Comparison of ENCODE assay signal across 21 mouse cellular contexts in the genomic region with DNA sequence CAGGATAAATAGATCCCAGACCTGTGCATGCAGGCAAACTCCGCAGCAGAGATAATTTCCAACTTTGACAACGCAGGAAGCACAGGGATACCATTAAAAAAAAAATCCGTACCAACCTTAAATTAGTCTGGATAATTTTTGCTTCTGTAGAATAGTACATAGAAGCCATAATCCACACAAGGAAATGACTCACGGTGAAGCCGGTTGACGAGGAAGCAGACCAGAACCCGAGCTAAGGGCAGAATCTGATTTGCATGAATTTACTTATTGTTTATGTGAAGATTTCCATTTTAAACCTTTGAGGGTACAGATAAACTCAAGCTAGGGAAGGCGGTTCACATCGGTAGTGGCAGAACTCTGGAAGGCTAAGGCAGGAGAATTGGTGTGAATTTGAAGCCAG. TPM values are rescaled to one million over a fixed set of nuclear protein-coding genes. Genes with fewer than 3 reads are reported as not detected.
A peak's percentile ranks its signal among the peaks of the same experiment; 100 is the strongest.
DNase-seq lines count a peak whose midpoint lies in the region; ATAC-seq lines count a peak whose summit lies in the region.
"Had no signal": no experiment of that assay in that cellular context is flagged by ENCODE, and none has a peak within 500 bp of the region (broad histone marks: within the 10 kb centered on the region; RNA-seq: fewer than 3 reads in every experiment).

No protein-coding gene starts in this region.

- no peaks in the 10 kb centered on the region for H3K36me3 ChIP-seq in hindbrain, embryonic 13.5 days
- no peaks in the 10 kb centered on the region for H3K36me3 ChIP-seq in hindbrain, embryonic 11.5 days (ENCODE audit: control insufficient read depth, insufficient read depth, low read length)
- no peaks in the 10 kb centered on the region for H3K36me3 ChIP-seq in neural tube, embryonic 13.5 days
- no peaks in the 10 kb centered on the region for H3K36me3 ChIP-seq in neural tube, embryonic 15.5 days
- H3K36me3 ChIP-seq: forebrain, embryonic 12.5 days; heart, embryonic 13.5 days; intestine, embryonic 15.5 days had no signal

- H3K27ac ChIP-seq in hindbrain, embryonic 13.5 days: peak overlapping the region; percentile 1; the same call in 1 of the 2 replicates
- no peak overlapping the region for H3K27ac ChIP-seq in hindbrain, embryonic 11.5 days (ENCODE audit: low read depth, low read length)
- peak overlapping the region; percentile 72 for H3K27ac ChIP-seq in neural tube, embryonic 13.5 days (replicated peaks)
- no peak overlapping the region for H3K27ac ChIP-seq in neural tube, embryonic 15.5 days (replicated peaks)
- H3K27ac ChIP-seq: forebrain, embryonic 12.5 days; gastrocnemius, adult 2 months; heart, embryonic 13.5 days; intestine, embryonic 15.5 days had no signal

- WGBS in hindbrain, embryonic 13.5 days: 49% methylated on average over 9 of the region's 9 CpGs
- 76% methylated on average over 9 of the region's 9 CpGs for WGBS in hindbrain, embryonic 11.5 days
- WGBS in neural tube, embryonic 13.5 days: 49% methylated on average over 9 of the region's 9 CpGs
- WGBS in neural tube, embryonic 15.5 days: 51% methylated on average over 9 of the region's 9 CpGs

- peaks cover 19% of the 10 kb centered on the region for H3K4me1 ChIP-seq in hindbrain, embryonic 13.5 days (replicated peaks)
- no peaks in the 10 kb centered on the region for H3K4me1 ChIP-seq in hindbrain, embryonic 11.5 days (replicated peaks; ENCODE audit: control insufficient read depth, insufficient read depth, low read length)
- H3K4me1 ChIP-seq in neural tube, embryonic 13.5 days (replicated peaks): peaks cover 29% of the 10 kb centered on the region
- peaks cover 7% of the 10 kb centered on the region; the same call in 1 of the 2 replicates for H3K4me1 ChIP-seq in neural tube, embryonic 15.5 days
- H3K4me1 ChIP-seq: intestine, embryonic 15.5 days had no signal

- H3K4me2 ChIP-seq in hindbrain, embryonic 13.5 days: no peak overlapping the region
- H3K4me2 ChIP-seq in hindbrain, embryonic 11.5 days (replicated peaks; ENCODE audit: low read depth, low read length): no peak overlapping the region
- H3K4me2 ChIP-seq in neural tube, embryonic 13.5 days: peak overlapping the region; percentile 0; the same call in 1 of the 2 replicates
- H3K4me2 ChIP-seq in neural tube, embryonic 15.5 days: no peak overlapping the region
- H3K4me2 ChIP-seq: forebrain, embryonic 12.5 days; heart, embryonic 13.5 days; intestine, embryonic 15.5 days had no signal

- ATAC-seq in frontal cortex, adult (ENCODE audit: low TSS enrichment): peak; percentile 76; the same call in 1 of the 2 replicates
- no peak for ATAC-seq in hindbrain, embryonic 13.5 days (ENCODE audit: low FRiP score)
- ATAC-seq in hindbrain, embryonic 11.5 days (ENCODE audit: low FRiP score): no peak
- no peak for ATAC-seq in neural tube, embryonic 13.5 days (ENCODE audit: low read depth)
- ATAC-seq in neural tube, embryonic 15.5 days (ENCODE audit: low FRiP score): no peak
- ATAC-seq: activated CD4-positive, CD25-positive, alpha-beta regulatory T cell, adult 4 months; forebrain, embryonic 16.5 days; intestine, embryonic 15.5 days; Patski had no signal

- H3K27me3 ChIP-seq in hindbrain, embryonic 13.5 days: no peaks in the 10 kb centered on the region
- no peaks in the 10 kb centered on the region for H3K27me3 ChIP-seq in hindbrain, embryonic 11.5 days (ENCODE audit: control insufficient read depth, insufficient read depth, low read length)
- H3K27me3 ChIP-seq in neural tube, embryonic 13.5 days: no peaks in the 10 kb centered on the region
- H3K27me3 ChIP-seq in neural tube, embryonic 15.5 days (replicated peaks): no peaks in the 10 kb centered on the region
- H3K27me3 ChIP-seq: CH12.LX; forebrain, embryonic 12.5 days; heart, embryonic 13.5 days; intestine, embryonic 15.5 days had no signal

- no peak overlapping the region for H3K4me3 ChIP-seq in hindbrain, embryonic 13.5 days
- no peak overlapping the region for H3K4me3 ChIP-seq in hindbrain, embryonic 11.5 days (ENCODE audit: low read depth, low read length)
- H3K4me3 ChIP-seq in neural tube, embryonic 13.5 days: no peak overlapping the region
- H3K4me3 ChIP-seq in neural tube, embryonic 15.5 days (replicated peaks): no peak overlapping the region
- H3K4me3 ChIP-seq: forebrain, embryonic 12.5 days; gastrocnemius, adult 2 months; heart, embryonic 13.5 days; intestine, embryonic 15.5 days had no signal

- H3K9ac ChIP-seq in hindbrain, embryonic 13.5 days: no peak overlapping the region
- no peak overlapping the region for H3K9ac ChIP-seq in hindbrain, embryonic 11.5 days (ENCODE audit: low read depth, low read length)
- H3K9ac ChIP-seq in neural tube, embryonic 13.5 days: no peak overlapping the region
- H3K9ac ChIP-seq in neural tube, embryonic 15.5 days (replicated peaks): no peak overlapping the region
- H3K9ac ChIP-seq: forebrain, embryonic 12.5 days; heart, embryonic 13.5 days; intestine, embryonic 15.5 days had no signal

- no peak for DNase-seq in frontal cortex, postnatal 14 days (ENCODE audit: low spot score in 2 of 2)
- no peak for DNase-seq in hindbrain, embryonic 11.5 days (ENCODE audit: low spot score)
- DNase-seq in telencephalon, adult 2 months (ENCODE audit: low read depth, low spot score): peak; percentile 33
- no peak for DNase-seq in ovary, postnatal 10 days (ENCODE audit: low spot score)
- DNase-seq: adrenal gland, postnatal 14 days; cerebellum, adult 18-20 months; cerebellum, adult 9-11 months; gastrocnemius, adult 2 months; gastrocnemius, postnatal 25 days; heart, postnatal 4 days had no signal

- 0 out of 2 replicates have a peak, but pooled peaks cover 2% of the 10 kb centered on the region for H3K9me3 ChIP-seq in hindbrain, embryonic 13.5 days
- H3K9me3 ChIP-seq in hindbrain, embryonic 11.5 days (ENCODE audit: control insufficient read depth, low read length): no peaks in the 10 kb centered on the region
- H3K9me3 ChIP-seq in neural tube, embryonic 13.5 days: no peaks in the 10 kb centered on the region
- no peaks in the 10 kb centered on the region for H3K9me3 ChIP-seq in neural tube, embryonic 15.5 days (replicated peaks)
- H3K9me3 ChIP-seq: forebrain, embryonic 12.5 days; intestine, embryonic 15.5 days had no signal

RNA-seq across cellular contexts. Expression of gene Chst8, which starts 28.0 kb away (rescaled TPM):
- 18.0 and 18.3 TPM in 2 replicates for polyA plus RNA-seq in hindbrain, embryonic 13.5 days (2015; fragmentation: Nextera tagmentation; extraction: Ambion mirVana)
- polyA plus RNA-seq in hindbrain, embryonic 11.5 days (2014; fragmentation: Nextera tagmentation; extraction: Ambion mirVana): 13.5 and 16.8 TPM in 2 replicates
- 32.3 and 42.1 TPM in 2 replicates for polyA plus RNA-seq in neural tube, embryonic 13.5 days (2015; fragmentation: Nextera tagmentation; extraction: Ambion mirVana)
- 13.2 and 13.3 TPM in 2 replicates for polyA plus RNA-seq in neural tube, embryonic 15.5 days (2015; fragmentation: Nextera tagmentation; extraction: Ambion mirVana)
- polyA plus RNA-seq: activated CD4-positive, CD25-positive, alpha-beta regulatory T cell, adult 4 months had no signal

Comparison
In these comparisons a context has a peak if more than half of its experiments do, and no peak if none do; other contexts are left out.
1. H3K27ac ChIP-seq: peak in hindbrain, embryonic 13.5 days (single experiment) and neural tube, embryonic 13.5 days (single experiment); none in hindbrain, embryonic 11.5 days (single experiment) and neural tube, embryonic 15.5 days (single experiment).